Mouse (Mus musculus) liver, adult 2 months (tissue): ENCODE data around the gene Gm26727.
"Not testable (repeated sequence)": the region's sequence is repeated elsewhere in the genome, so short reads cannot be mapped to it uniquely, and the experiment has no call there.

Experiments used
- CTCF ChIP-seq: fragments of 200-500 bp; IDR thresholded peaks from 2 replicates; pipeline ENCODE4 v1.5.1; 2011; ENCODE audit warnings: low read depth, low read length, control low read depth
- POLR2A ChIP-seq: fragments of 200-500 bp; IDR thresholded peaks from 2 replicates; pipeline ENCODE4 v1.6.1; 2011; ENCODE audit warnings: low read length, control low read depth; ENCODE audit not compliant: insufficient read depth; ENCODE audit errors: extremely low read depth

DNA sequence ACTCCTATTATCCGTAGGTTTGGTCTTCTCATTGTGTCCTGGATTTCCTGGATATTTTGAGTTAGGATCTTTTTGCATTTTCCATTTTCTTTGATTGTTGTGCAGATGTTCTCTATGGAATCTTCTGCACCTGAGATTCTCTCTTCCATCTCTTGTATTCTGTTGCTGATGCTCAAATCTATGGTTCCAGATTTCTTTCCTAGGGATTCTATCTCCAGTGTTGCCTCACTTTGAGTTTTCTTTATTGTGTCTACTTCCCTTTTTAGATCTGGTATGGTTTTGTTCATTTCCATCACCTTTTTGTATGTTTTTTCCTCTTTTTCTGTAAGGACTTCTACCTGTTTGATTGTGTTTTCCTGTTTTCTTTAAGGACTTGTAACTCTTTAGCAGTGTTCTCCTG, 19.6 kb downstream of the Gm26727 start, which contains the start of gene Gm21830:
- TF ChIP-seq CTCF, POLR2A: not testable (repeated sequence)
